Mouse (Mus musculus) bone marrow, adult 2 months (tissue): ENCODE measurements at regions not wholly inside any gene's neighbourhood (a gene's known extent, or its start where the extent isn't known, plus 50 kb on each side); places are given as distances from the start of the nearest gene placed in this dataset.

Source experiments
- CTCF ChIP-seq: fragments of 200-500 bp; IDR thresholded peaks from 2 replicates; pipeline ENCODE4 v1.5.1; 2011; ENCODE audit warnings: low read length, control low read depth; ENCODE audit not compliant: control insufficient read depth, insufficient read depth
- POLR2A ChIP-seq: fragments of 200-500 bp; IDR thresholded peaks from 2 replicates; pipeline ENCODE4 v1.6.1; 2011; ENCODE audit warnings: low read depth, mild to moderate bottlenecking, control low read depth, low read length, borderline replicate concordance; ENCODE audit not compliant: control insufficient read depth

- TF ChIP-seq CTCF: no peak
- no peak for TF ChIP-seq POLR2A
Observed at GRCm38 (mm10) chr1:187428536-187429215, 179.9 kb upstream of the Esrrg start.
